Mouse (Mus musculus) layer of hippocampus, postnatal 25 days (tissue): Measurements from ENCODE around the gene Fbxw8. TPM values are rescaled to one million over a fixed set of nuclear protein-coding genes. Genes with fewer than 3 reads are reported as not detected.
A peak's percentile ranks its signal among the peaks of the same experiment; 100 is the strongest.

Experiments
- DNase-seq, 2 experiments: peaks; one replicate each; pipeline ENCODE4 v3.0.0; 2022; ENCODE audit warnings: mixed read lengths in 2 of 2, low spot score in 1 of 2; ENCODE audit errors: extremely low spot score in 1 of 2
- total RNA-seq, 2 experiments: library from RNA; stranded (reverse); gene quantifications; 2 replicates each; pipeline ENCODE4 v1.2.3; 2021

The Fbxw8 gene
- total RNA-seq, 2 experiments from 2014 or later: 35.7 to 39.3 TPM

- peak in 1 of 2 experiments; percentile 53 for DNase-seq
These were observed 127.5 kb downstream of the Fbxw8 start, which contains the start of gene Tesc for GRCm38 (mm10) chr5:118027698-118028190. Gene Tesc, plus strand, starts transcription at chr5:118027743.

- no peak for DNase-seq
These were observed 128.1 kb downstream of the Fbxw8 start for GRCm38 (mm10) chr5:118027101-118027697.

GRCm38 (mm10) chr5:118026343-118026742, 128.9 kb downstream of the Fbxw8 start:
- DNase-seq: no peak

GRCm38 (mm10) chr5:118025880-118026279, 129.4 kb downstream of the Fbxw8 start:
- DNase-seq: no peak

GRCm38 (mm10) chr5:118023053-118023452, 132.2 kb downstream of the Fbxw8 start:
- no peak for DNase-seq

GRCm38 (mm10) chr5:118019905-118020304, 135.4 kb downstream of the Fbxw8 start:
- DNase-seq: no peak

GRCm38 (mm10) chr5:118017527-118017926, 137.7 kb downstream of the Fbxw8 start:
- DNase-seq: no peak

GRCm38 (mm10) chr5:118015669-118016068, 139.6 kb downstream of the Fbxw8 start:
- DNase-seq: no peak

- no peak for DNase-seq
These were observed 140.2 kb downstream of the Fbxw8 start for GRCm38 (mm10) chr5:118015028-118015427.

Other genes starting within 250 kb of the Fbxw8 start
- 100 to 1,000 TPM; 128 to 150 TPM for gene Fbxo21, start 178.7 kb downstream of the Fbxw8 start, total RNA-seq
- gene Tesc, start 127.7 kb downstream of the Fbxw8 start, total RNA-seq: 100 to 1,000 TPM in 1 of 2 experiments, 10 to 100 TPM in 1; 80.0 to 100 TPM
- gene Hrk, start 9.2 kb upstream of the Fbxw8 start, total RNA-seq: 10 to 100 TPM; 32.8 to 36.2 TPM
- 10 to 100 TPM; 69.4 to 69.8 TPM for gene Rnft2, start 89.7 kb upstream of the Fbxw8 start, total RNA-seq
- 10 to 100 TPM; 12.6 to 15.4 TPM for gene 2410131K14Rik, start 89.8 kb upstream of the Fbxw8 start, total RNA-seq